Comparison of ENCODE assay signal across 12 mouse cellular contexts in genomic region chr15:84070116-84070676, GRCm38 (mm10). TPM values are rescaled to one million over a fixed set of nuclear protein-coding genes. Genes with fewer than 3 reads are reported as not detected.
DNase-seq lines count a peak whose midpoint lies in the region; ATAC-seq and TF ChIP-seq lines count a peak whose summit lies in the region.
"Had no signal": no experiment of that assay in that cellular context is flagged by ENCODE, and none has a peak within 500 bp of the region (broad histone marks: within the 10 kb centered on the region; RNA-seq: fewer than 3 reads in every experiment).

No protein-coding gene starts in this region.

- no peak for TF ChIP-seq POLR2A in ES-Bruce4 (IDR thresholded peaks at IDR 0.05; ENCODE audit: insufficient read depth, low read length)

- H3K27ac ChIP-seq in ES-Bruce4 (ENCODE audit: insufficient read depth, low read length), result no peak overlapping the region
- no peak overlapping the region for H3K27ac ChIP-seq in forebrain, embryonic 11.5 days (ENCODE audit: low read depth, low read length)
- no peak overlapping the region for H3K27ac ChIP-seq in limb, embryonic 13.5 days
- H3K27ac ChIP-seq: heart, adult 2 months had no signal

- no peak for TF ChIP-seq EP300 in ES-Bruce4 (IDR thresholded peaks at IDR 0.05; ENCODE audit: insufficient read depth, low read depth, low read length)

- H3K4me1 ChIP-seq in E14TG2a.4 (replicated peaks; ENCODE audit: low read depth, low read length) (peaks cover 60% of the 10 kb centered on the region), ES-Bruce4 (ENCODE audit: control insufficient read depth, insufficient read depth, low read length) (peaks cover 1% of the 10 kb centered on the region)
- H3K4me1 ChIP-seq in forebrain, embryonic 11.5 days (replicated peaks; ENCODE audit: control insufficient read depth, insufficient read depth, low read length), result peaks cover 6% of the 10 kb centered on the region
- peaks cover 12% of the 10 kb centered on the region; the same call in 1 of the 2 replicates for H3K4me1 ChIP-seq in limb, embryonic 13.5 days

- no peaks in the 10 kb centered on the region for H3K9me3 ChIP-seq in E14TG2a.4 (ENCODE audit: low read length)
- no peaks in the 10 kb centered on the region for H3K9me3 ChIP-seq in ES-Bruce4 (replicated peaks; ENCODE audit: control insufficient read depth, insufficient read depth, low read length, poor library complexity, severe bottlenecking)
- peaks cover 2% of the 10 kb centered on the region; the same call in 1 of the 2 replicates for H3K9me3 ChIP-seq in forebrain, embryonic 11.5 days (ENCODE audit: control insufficient read depth, low read length)
- peaks cover 5% of the 10 kb centered on the region; the same call in 1 of the 2 replicates for H3K9me3 ChIP-seq in limb, embryonic 13.5 days

- no peak for TF ChIP-seq CTCF in E14TG2a.4 (conservative IDR thresholded peaks at IDR 0.05; ENCODE audit: low read length)
- TF ChIP-seq CTCF in ES-Bruce4 (IDR thresholded peaks at IDR 0.05; ENCODE audit: low read depth, low read length), result no peak

- ATAC-seq in forebrain, embryonic 11.5 days (replicated peaks; ENCODE audit: low FRiP score), result no peak
- ATAC-seq in limb, embryonic 13.5 days (ENCODE audit: low FRiP score, low read depth), result no peak
- ATAC-seq: liver, postnatal 0 days had no signal

- H3K9ac ChIP-seq in ES-Bruce4 (ENCODE audit: low read depth, poor library complexity, severe bottlenecking), result no peak overlapping the region
- no peak overlapping the region for H3K9ac ChIP-seq in forebrain, embryonic 11.5 days (ENCODE audit: low read length)
- no peak overlapping the region for H3K9ac ChIP-seq in limb, embryonic 13.5 days
- H3K9ac ChIP-seq: liver, postnatal 0 days had no signal

- H3K27me3 ChIP-seq in E14TG2a.4 (ENCODE audit: insufficient read depth, low read length) (peaks cover 15% of the 10 kb centered on the region), ES-Bruce4 (ENCODE audit: control insufficient read depth, insufficient read depth, low read length, poor library complexity, severe bottlenecking) (no peaks in the 10 kb centered on the region)
- peaks cover 11% of the 10 kb centered on the region; the same call in 1 of the 2 replicates for H3K27me3 ChIP-seq in forebrain, embryonic 11.5 days (ENCODE audit: control insufficient read depth, insufficient read depth, low read length)
- peaks cover 95% of the 10 kb centered on the region for H3K27me3 ChIP-seq in limb, embryonic 13.5 days

- 5% methylated on average over 13 of the region's 13 CpGs for WGBS in forebrain, embryonic 11.5 days
- 1% methylated on average over 13 of the region's 13 CpGs for WGBS in limb, embryonic 13.5 days

- peak overlapping the region; percentile 53 for H3K4me3 ChIP-seq in E14TG2a.4 (replicated peaks; ENCODE audit: low read length)
- H3K4me3 ChIP-seq in ES-Bruce4 (ENCODE audit: low read depth, low read length), result peak overlapping the region; percentile 3; the same call in 1 of the 2 replicates
- no peak overlapping the region for H3K4me3 ChIP-seq in forebrain, embryonic 11.5 days (ENCODE audit: low read depth, low read length)
- H3K4me3 ChIP-seq in limb, embryonic 13.5 days, result peak overlapping the region; percentile 5; the same call in 1 of the 2 replicates
- H3K4me3 ChIP-seq: heart, adult 2 months had no signal

- no peak for DNase-seq in forebrain, embryonic 11.5 days (ENCODE audit: low spot score)
- no peak for DNase-seq in right cerebral cortex, postnatal 25 days
- no peak for DNase-seq in frontal cortex, postnatal 36 days (ENCODE audit: low spot score in 2 of 2)
- DNase-seq in right cerebral cortex, adult 2 months (ENCODE audit: low spot score in 2 of 2), result no peak
- DNase-seq in left cerebral cortex, adult 18-20 months (ENCODE audit: low spot score in 2 of 2), result no peak
- DNase-seq: heart, adult 2 months; layer of hippocampus, adult 9-11 months; liver, postnatal 0 days had no signal

- H3K36me3 ChIP-seq in E14TG2a.4 (ENCODE audit: insufficient read depth, low read length), result no peaks in the 10 kb centered on the region
- H3K36me3 ChIP-seq in ES-Bruce4 (ENCODE audit: control insufficient read depth, insufficient read depth, low read length, poor library complexity, severe bottlenecking), result no peaks in the 10 kb centered on the region
- no peaks in the 10 kb centered on the region for H3K36me3 ChIP-seq in forebrain, embryonic 11.5 days (ENCODE audit: control insufficient read depth, insufficient read depth, low read length)
- no peaks in the 10 kb centered on the region for H3K36me3 ChIP-seq in limb, embryonic 13.5 days

- H3K4me2 ChIP-seq in forebrain, embryonic 11.5 days (ENCODE audit: low read depth, low read length, severe bottlenecking), result peak overlapping the region; percentile 24
- peak overlapping the region; percentile 43 for H3K4me2 ChIP-seq in limb, embryonic 13.5 days (replicated peaks)

RNA-seq across cellular contexts. Expression of gene Efcab6, which starts 5.0 kb away (rescaled TPM):
- 1.1 TPM in 1 of 2 replicates, not detected in the other for polyA plus RNA-seq in ES-Bruce4 (2011; ENCODE audit: insufficient read depth, insufficient read length, low read depth, missing spikeins)
- 0.20 and 0.32 TPM in 2 replicates for polyA plus RNA-seq in forebrain, embryonic 11.5 days (2014; fragmentation: Nextera tagmentation; extraction: Ambion mirVana)
- polyA plus RNA-seq in limb, embryonic 13.5 days (2015; fragmentation: Nextera tagmentation; extraction: Ambion mirVana), result 0.27 TPM in 1 of 2 replicates, not detected in the other
- total RNA-seq in left cerebral cortex, adult 18-20 months (2021), result 10 to 100 TPM; 12.3 to 14.1 TPM
- total RNA-seq: heart, adult 2 months; neutrophil, adult 5-6 weeks had no signal
- polyA plus RNA-seq: liver, postnatal 0 days had no signal

RNA-seq across cellular contexts. Expression of gene Sult4a1, which starts 35.4 kb away (rescaled TPM):
- 16.2 and 17.6 TPM in 2 replicates for polyA plus RNA-seq in ES-Bruce4 (2011; ENCODE audit: insufficient read depth, insufficient read length, low read depth, missing spikeins)
- 9.7 and 11.8 TPM in 2 replicates for polyA plus RNA-seq in forebrain, embryonic 11.5 days (2014; fragmentation: Nextera tagmentation; extraction: Ambion mirVana)
- 3.3 and 3.4 TPM in 2 replicates for polyA plus RNA-seq in limb, embryonic 13.5 days (2015; fragmentation: Nextera tagmentation; extraction: Ambion mirVana)
- 100 to 1,000 TPM; 449 to 474 TPM for total RNA-seq in left cerebral cortex, adult 18-20 months (2021)
- total RNA-seq: neutrophil, adult 5-6 weeks had no signal
- polyA plus RNA-seq: liver, postnatal 0 days had no signal

RNA-seq across cellular contexts. Expression of gene Pnpla5, which starts 52.8 kb away (rescaled TPM):
- not detected in 2 replicates for polyA plus RNA-seq in ES-Bruce4 (2011; ENCODE audit: insufficient read depth, insufficient read length, low read depth, missing spikeins)
- polyA plus RNA-seq in forebrain, embryonic 11.5 days (2014; fragmentation: Nextera tagmentation; extraction: Ambion mirVana), result not detected in 2 replicates
- polyA plus RNA-seq in limb, embryonic 13.5 days (2015; fragmentation: Nextera tagmentation; extraction: Ambion mirVana), result not detected in 2 replicates
- not detected for total RNA-seq in left cerebral cortex, adult 18-20 months (2021)
- total RNA-seq: heart, adult 2 months; neutrophil, adult 5-6 weeks had no signal
- polyA plus RNA-seq: heart, adult 2 months had no signal
